Mouse (Mus musculus): ENCODE measurements around the gene Cmklr1. TPM values are rescaled to one million over a fixed set of nuclear protein-coding genes. Genes with fewer than 3 reads are reported as not detected.

Gene Cmklr1
- polyA plus RNA-seq, 1 experiment from 2014 or later: 3.2 TPM

DNA sequence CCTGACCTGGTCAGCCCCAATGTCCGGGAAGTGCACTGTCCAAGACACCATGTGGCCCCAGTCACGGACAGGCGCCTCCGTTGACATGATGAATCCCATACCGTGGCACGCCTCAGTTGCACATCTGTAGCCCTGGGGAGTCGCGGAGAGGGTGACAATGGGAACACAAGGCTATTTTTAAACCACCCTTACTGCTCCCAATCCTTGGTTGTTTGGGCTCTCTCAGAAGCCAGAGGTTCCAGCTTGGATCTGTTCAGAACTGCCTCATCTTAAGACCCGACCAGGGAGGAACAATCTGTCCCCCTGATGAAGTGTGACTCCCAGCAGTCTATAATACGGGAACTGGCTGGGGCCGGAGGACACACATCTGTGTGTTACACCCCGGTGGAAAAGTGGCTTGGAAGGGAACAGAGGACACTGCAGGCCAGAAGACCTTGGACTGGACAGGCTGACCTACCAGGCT lies 38.4 kb downstream of the Cmklr1 start:
- Histone ChIP-seq H3K27ac (replicated peaks) (no peak overlapping the region), H3K4me1 (peaks cover 29% of the 10 kb centered on the region), H3K9ac (replicated peaks) (no peak overlapping the region), H3K9me3 (replicated peaks) (no peaks in the 10 kb centered on the region), H3K27me3 (replicated peaks) (no peaks in the 10 kb centered on the region), H3K4me2 (no peak overlapping the region), H3K4me3 (replicated peaks) (no peak overlapping the region), H3K36me3 (no peaks in the 10 kb centered on the region)
- no peak for ATAC-seq (ENCODE audit: low FRiP score)
- WGBS: 74% methylated on average over 12 of the region's 12 CpGs

DNA sequence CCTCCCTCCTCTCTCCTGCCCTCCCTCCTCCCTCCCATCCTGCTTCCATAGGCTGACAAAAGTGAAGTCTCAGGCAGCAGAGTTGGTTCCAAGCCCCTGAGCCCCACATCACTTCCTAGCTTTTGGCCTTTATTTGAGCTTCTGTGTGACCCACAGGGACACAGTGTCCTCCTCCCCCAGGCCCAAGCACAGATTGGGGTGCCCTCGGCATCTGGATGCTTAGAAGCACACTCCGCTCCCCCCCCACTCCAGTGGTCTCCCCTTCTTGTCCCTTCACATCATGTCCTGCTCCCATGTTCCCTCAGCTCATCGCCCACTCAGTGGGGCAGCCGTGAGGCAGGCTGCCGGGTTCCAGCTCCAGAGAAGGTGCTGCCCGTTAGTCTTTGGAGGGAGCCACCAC lies 39.1 kb downstream of the Cmklr1 start:
- H3K9me3 ChIP-seq (replicated peaks): no peaks in the 10 kb centered on the region
- H3K4me1 ChIP-seq: peaks cover 32% of the 10 kb centered on the region
- H3K36me3 ChIP-seq: no peaks in the 10 kb centered on the region
- WGBS: 78% methylated on average over 6 of the region's 6 CpGs
- ATAC-seq (ENCODE audit: low FRiP score): no peak
- H3K27ac ChIP-seq (replicated peaks): no peak overlapping the region
- no peak overlapping the region for H3K4me3 ChIP-seq (replicated peaks)
- H3K9ac ChIP-seq (replicated peaks): no peak overlapping the region
- H3K27me3 ChIP-seq (replicated peaks): no peaks in the 10 kb centered on the region
- no peak overlapping the region for H3K4me2 ChIP-seq

DNA sequence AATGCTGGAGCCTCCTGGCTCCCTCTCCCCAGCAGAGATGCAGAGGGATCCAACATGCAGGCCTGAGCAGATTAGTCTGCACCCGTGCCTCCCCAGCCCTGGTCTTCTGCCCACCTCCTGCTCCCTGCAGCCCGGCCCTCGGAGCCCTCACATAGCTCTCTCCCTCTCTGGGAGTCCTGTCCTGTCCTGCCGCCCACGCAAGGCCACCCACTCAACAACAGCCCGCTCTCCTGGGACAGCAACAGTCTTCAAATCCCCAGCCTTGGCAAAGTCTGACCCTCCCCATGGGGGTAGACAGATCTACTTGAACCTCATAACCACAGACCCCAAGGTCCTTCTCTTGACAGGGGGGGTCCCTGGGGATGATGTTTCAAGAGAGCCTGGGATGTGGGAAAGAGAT lies 39.7 kb downstream of the Cmklr1 start:
- 58% methylated on average over 6 of the region's 6 CpGs for WGBS
- no peaks in the 10 kb centered on the region for H3K36me3 ChIP-seq
- H3K4me1 ChIP-seq: peaks cover 32% of the 10 kb centered on the region
- ATAC-seq (ENCODE audit: low FRiP score): no peak
- no peak overlapping the region for H3K4me2 ChIP-seq
- no peak overlapping the region for H3K27ac ChIP-seq (replicated peaks)
- H3K4me3 ChIP-seq (replicated peaks): no peak overlapping the region
- no peaks in the 10 kb centered on the region for H3K9me3 ChIP-seq (replicated peaks)
- no peak overlapping the region for H3K9ac ChIP-seq (replicated peaks)
- no peaks in the 10 kb centered on the region for H3K27me3 ChIP-seq (replicated peaks)

DNA sequence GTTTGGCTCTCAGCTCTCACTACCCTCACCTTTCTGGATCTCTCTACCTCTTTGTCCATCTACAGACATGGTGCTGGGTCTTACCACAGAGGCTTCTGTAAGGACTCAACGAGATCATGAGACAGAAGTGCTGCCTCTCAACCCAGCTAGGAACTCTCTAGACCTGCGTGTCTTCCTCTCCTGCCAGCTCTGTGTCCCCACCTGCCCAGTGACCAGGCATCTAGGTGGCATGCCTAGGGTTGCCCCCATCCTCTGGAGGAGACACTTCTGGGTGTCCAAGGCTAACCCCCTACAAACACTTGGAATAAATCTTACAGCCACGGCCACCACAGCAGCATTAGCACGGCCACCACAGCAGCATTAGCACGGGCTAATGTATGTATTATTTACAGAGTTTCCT lies 40.3 kb downstream of the Cmklr1 start:
- Histone ChIP-seq H3K27ac (replicated peaks) (no peak overlapping the region), H3K4me2 (no peak overlapping the region), H3K27me3 (replicated peaks) (no peaks in the 10 kb centered on the region), H3K9me3 (replicated peaks) (no peaks in the 10 kb centered on the region), H3K36me3 (no peaks in the 10 kb centered on the region), H3K4me3 (replicated peaks) (no peak overlapping the region), H3K4me1 (peaks cover 32% of the 10 kb centered on the region), H3K9ac (replicated peaks) (no peak overlapping the region)
- WGBS: 45% methylated on average over 5 of the region's 5 CpGs
- ATAC-seq (ENCODE audit: low FRiP score): no peak

DNA sequence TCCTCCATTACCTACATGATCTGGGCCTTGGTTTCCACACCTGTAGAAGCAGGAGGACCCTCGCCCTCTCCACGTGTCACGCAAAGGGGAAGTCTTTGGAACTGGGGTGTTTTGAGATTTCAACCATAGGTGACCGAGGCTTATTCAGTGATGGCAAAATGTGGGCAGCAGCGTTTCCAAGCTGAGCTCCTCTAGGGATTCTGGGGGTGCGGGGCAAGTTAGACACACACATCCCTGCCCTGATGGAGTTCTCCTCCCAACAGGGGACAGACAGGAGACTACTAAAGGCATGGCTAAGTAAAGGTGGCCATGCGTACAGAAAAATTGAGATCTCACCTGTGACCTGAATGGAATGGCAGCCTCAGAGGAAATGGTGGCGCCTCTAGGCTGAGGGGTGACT lies 41.7 kb downstream of the Cmklr1 start:
- Histone ChIP-seq H3K4me2 (no peak overlapping the region), H3K27me3 (replicated peaks) (no peaks in the 10 kb centered on the region), H3K9me3 (replicated peaks) (no peaks in the 10 kb centered on the region), H3K4me3 (replicated peaks) (no peak overlapping the region), H3K27ac (replicated peaks) (peak overlapping the region; percentile 59; the same call in 1 of the 2 replicates), H3K9ac (replicated peaks) (no peak overlapping the region), H3K36me3 (no peaks in the 10 kb centered on the region), H3K4me1 (peaks cover 34% of the 10 kb centered on the region)
- WGBS: 72% methylated on average over 8 of the region's 8 CpGs
- no peak; the same call in 1 of the 2 replicates for ATAC-seq (ENCODE audit: low FRiP score)

DNA sequence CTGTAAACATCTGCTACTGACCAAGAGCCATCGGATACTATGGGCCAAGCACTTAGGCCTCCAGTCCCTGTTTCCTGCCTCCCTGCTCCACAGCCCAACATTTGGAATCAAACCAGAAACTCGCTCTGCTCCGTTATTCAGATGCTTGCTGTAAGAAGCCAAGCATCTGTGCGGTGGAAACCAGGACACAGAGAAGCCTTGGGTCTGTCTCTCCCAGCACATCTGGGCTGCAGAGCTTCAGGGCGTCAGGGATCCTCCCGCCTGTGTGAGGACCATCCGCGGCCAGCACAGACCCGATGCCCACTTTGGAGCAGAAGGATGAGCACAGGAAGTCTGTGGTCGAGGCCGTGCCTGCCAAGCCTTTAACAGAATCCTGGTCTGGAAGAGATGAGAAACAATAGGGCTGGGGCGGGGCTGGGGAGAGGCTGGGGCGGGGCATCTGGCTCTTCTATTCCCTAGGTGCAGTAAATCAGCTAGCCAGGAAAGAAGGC lies 42.2 kb downstream of the Cmklr1 start:
- peak overlapping the region; percentile 59 for H3K27ac ChIP-seq (replicated peaks)
- 12% methylated on average over 13 of the region's 13 CpGs for WGBS
- no peaks in the 10 kb centered on the region for H3K36me3 ChIP-seq
- peaks cover 34% of the 10 kb centered on the region for H3K4me1 ChIP-seq
- ATAC-seq (ENCODE audit: low FRiP score): no peak; the same call in 1 of the 2 replicates
- H3K9me3 ChIP-seq (replicated peaks): no peaks in the 10 kb centered on the region
- H3K9ac ChIP-seq (replicated peaks): 0 out of 2 replicates have a peak overlapping the region, but pooled peaks have one; percentile 17
- H3K27me3 ChIP-seq (replicated peaks): no peaks in the 10 kb centered on the region
- H3K4me2 ChIP-seq: no peak overlapping the region
- no peak overlapping the region for H3K4me3 ChIP-seq (replicated peaks)

DNA sequence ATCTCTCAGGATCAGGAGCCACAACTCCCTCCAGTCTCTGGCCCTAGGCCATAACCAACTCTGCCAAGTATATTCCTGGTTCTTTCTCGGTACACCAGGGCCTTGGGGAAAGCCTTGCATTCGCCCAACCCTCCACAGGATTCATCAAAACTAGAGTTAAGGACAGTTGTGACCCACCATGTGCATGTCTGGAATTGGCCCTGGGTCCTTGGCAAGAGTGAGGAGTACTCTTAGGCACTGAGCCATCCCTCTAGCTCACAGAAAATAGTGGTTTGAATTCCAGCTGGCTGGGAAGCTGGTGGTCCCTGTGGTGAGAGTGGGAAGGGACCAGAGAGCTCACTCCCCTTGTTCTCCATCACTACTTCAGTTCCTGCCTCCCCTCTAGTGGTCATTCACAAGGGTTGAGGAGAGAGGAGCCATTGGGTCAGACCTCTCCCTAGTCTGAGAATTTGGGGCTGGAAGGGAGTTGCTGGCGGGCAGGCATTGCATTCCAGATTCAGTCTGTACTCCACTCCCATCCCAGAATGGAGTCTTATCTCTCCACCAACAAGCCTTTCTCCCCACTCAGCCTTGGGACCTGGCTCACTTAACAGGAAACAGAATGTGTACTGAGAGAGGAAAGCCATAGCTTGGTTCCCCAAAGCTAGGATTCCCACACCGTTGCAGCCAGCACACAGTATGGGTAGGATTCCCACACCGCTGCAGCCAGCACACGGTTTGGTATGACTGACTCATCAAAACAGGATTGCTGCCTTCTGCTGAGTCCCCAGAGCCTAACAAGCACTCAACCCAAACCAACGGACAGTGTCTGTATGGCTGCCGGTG lies 43.1 kb downstream of the Cmklr1 start:
- H3K27ac ChIP-seq (replicated peaks): peak overlapping the region; percentile 59; the same call in 1 of the 2 replicates

DNA sequence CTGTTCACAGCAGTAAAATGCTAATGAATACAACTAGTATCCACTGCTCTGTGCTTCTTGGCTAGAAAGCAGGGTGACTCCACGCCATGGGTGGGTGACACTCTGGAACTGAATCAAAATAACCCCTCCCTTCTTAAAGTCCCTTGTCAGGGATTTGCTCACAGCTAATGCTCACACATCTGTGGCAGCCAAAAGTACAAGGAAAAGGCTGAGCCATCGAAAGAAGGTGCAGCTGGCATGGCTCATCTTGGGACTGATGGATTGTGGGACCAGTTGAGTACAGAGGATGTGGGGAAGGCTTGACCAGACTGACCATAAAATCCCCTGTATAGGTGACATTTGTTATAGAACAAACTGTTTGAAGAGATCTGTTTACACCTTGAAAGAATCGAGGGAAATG lies 44.1 kb downstream of the Cmklr1 start:
- no peaks in the 10 kb centered on the region for H3K27me3 ChIP-seq (replicated peaks)
- no peaks in the 10 kb centered on the region for H3K9me3 ChIP-seq (replicated peaks)
- WGBS: 65% methylated on average over 3 of the region's 3 CpGs
- H3K36me3 ChIP-seq: no peaks in the 10 kb centered on the region
- no peak overlapping the region for H3K4me3 ChIP-seq (replicated peaks)
- no peak overlapping the region for H3K9ac ChIP-seq (replicated peaks)
- ATAC-seq (ENCODE audit: low FRiP score): no peak
- no peak overlapping the region for H3K4me2 ChIP-seq
- H3K4me1 ChIP-seq: peaks cover 43% of the 10 kb centered on the region
- no peak overlapping the region for H3K27ac ChIP-seq (replicated peaks)

More for the DNA sequence above, 43.1 kb downstream of the Cmklr1 start:
- H3K4me3 ChIP-seq (replicated peaks): no peak overlapping the region
- H3K4me2 ChIP-seq: no peak overlapping the region
- no peaks in the 10 kb centered on the region for H3K9me3 ChIP-seq (replicated peaks)
- H3K27me3 ChIP-seq (replicated peaks): no peaks in the 10 kb centered on the region
- peak; percentile 26; the same call in 1 of the 2 replicates for ATAC-seq (ENCODE audit: low FRiP score)
- WGBS: 62% methylated on average over 8 of the region's 8 CpGs
- 0 out of 2 replicates have a peak overlapping the region, but pooled peaks have one; percentile 17 for H3K9ac ChIP-seq (replicated peaks)
- H3K4me1 ChIP-seq: peaks cover 36% of the 10 kb centered on the region
- no peaks in the 10 kb centered on the region for H3K36me3 ChIP-seq

DNA sequence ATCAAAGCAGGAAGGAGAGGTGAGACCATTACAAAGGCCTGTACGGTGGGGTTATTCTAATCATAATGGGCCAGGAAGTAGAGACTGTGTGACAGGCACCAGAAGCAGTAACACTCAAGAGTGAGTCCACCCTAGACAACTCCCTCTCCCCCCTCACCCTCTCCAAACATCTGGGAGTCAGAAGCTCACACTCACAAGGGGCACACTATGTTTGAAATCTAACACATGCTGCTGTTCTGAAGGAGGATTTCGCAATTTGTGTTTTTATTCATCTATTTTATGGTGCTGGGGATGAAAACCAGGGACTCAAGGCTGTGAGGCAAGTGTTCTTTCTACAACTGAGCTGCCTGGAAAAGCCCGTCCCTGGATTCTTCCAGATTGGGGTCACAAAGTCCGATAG lies 45.5 kb downstream of the Cmklr1 start:
- Histone ChIP-seq H3K4me1 (peaks cover 40% of the 10 kb centered on the region), H3K9ac (replicated peaks) (no peak overlapping the region), H3K4me2 (no peak overlapping the region), H3K27me3 (replicated peaks) (no peaks in the 10 kb centered on the region), H3K4me3 (replicated peaks) (no peak overlapping the region), H3K9me3 (replicated peaks) (no peaks in the 10 kb centered on the region), H3K36me3 (no peaks in the 10 kb centered on the region), H3K27ac (replicated peaks) (no peak overlapping the region)
- no peak for ATAC-seq (ENCODE audit: low FRiP score)
- 81% methylated on average over 4 of the region's 4 CpGs for WGBS

DNA sequence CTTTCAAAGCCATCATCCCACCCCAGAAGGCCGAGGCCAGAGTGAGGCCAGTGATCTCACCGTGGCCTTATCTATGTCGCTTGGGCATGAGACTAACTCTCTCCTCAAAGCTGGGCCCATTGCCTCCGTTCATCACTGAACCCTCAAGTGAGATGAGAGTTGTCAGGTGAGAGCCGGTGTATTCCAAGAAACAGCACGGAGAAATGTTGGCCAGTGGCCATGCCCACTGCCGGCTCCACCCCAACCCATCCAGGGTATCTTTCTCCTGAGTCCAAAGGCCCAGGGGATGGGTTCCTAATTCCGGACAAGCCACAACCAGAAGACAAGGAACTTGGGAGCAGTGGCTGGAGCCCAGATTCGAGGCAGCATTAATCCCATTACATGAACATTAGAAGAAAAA lies 46.8 kb downstream of the Cmklr1 start:
- H3K9ac ChIP-seq (replicated peaks): no peak overlapping the region
- H3K36me3 ChIP-seq: no peaks in the 10 kb centered on the region
- H3K27me3 ChIP-seq (replicated peaks): no peaks in the 10 kb centered on the region
- 86% methylated on average over 9 of the region's 9 CpGs for WGBS
- H3K4me2 ChIP-seq: no peak overlapping the region
- H3K4me3 ChIP-seq (replicated peaks): no peak overlapping the region
- peaks cover 35% of the 10 kb centered on the region for H3K4me1 ChIP-seq
- no peaks in the 10 kb centered on the region for H3K9me3 ChIP-seq (replicated peaks)
- no peak for ATAC-seq (ENCODE audit: low FRiP score)
- H3K27ac ChIP-seq (replicated peaks): no peak overlapping the region

DNA sequence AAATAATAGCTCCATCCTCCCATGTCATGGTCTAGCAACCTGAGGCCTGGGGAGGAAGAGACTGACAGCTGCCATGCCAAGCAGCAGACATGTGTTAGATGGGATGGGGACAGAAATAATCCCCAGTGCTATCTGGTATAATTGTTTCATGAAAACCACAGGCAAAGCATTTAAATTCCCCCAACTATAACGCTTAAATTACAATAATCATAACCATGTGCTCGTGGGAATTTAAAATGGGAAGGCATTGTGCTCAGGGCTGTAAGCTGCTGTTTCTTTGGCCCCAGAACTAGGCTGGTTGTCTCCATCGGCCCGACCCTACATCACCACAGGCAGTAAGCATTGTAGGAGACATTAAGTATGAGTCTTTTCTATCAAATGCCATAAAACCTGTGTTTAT lies 49.4 kb downstream of the Cmklr1 start:
- ATAC-seq (ENCODE audit: low FRiP score): peak; percentile 29; the same call in 1 of the 2 replicates
- WGBS: 44% methylated on average over 4 of the region's 4 CpGs
- Histone ChIP-seq H3K4me1 (peaks cover 23% of the 10 kb centered on the region), H3K4me2 (no peak overlapping the region), H3K27me3 (replicated peaks) (no peaks in the 10 kb centered on the region), H3K9ac (replicated peaks) (no peak overlapping the region), H3K4me3 (replicated peaks) (no peak overlapping the region), H3K36me3 (no peaks in the 10 kb centered on the region), H3K9me3 (replicated peaks) (no peaks in the 10 kb centered on the region), H3K27ac (replicated peaks) (peak overlapping the region; percentile 69)

DNA sequence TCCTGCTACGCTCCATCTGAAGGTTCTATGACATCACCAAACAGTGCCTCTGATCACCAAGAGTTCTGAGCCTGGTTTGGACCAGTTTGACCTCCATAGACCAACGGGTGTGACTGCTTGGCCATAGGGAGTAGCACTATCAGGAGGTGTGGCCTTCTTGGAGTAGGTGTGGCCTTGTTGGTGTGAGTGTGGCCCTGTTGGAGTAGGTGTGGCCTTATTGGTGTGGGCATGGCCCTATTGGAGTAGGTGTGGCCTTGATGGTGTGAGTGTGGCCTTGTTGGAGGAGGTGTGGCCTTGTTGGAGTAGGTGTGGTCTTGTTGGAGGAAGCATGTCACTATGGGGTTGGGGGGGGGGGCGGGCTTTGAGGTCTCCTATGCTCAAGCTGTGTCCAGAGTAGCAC lies 50.0 kb downstream of the Cmklr1 start:
- peak overlapping the region; percentile 69 for H3K27ac ChIP-seq (replicated peaks)
- WGBS: 77% methylated on average over 3 of the region's 3 CpGs
- ATAC-seq (ENCODE audit: low FRiP score): 0 out of 2 replicates have a peak, but pooled peaks have one; percentile 15

More for the DNA sequence above, 50.0 kb downstream of the Cmklr1 start:
- Histone ChIP-seq H3K4me3 (replicated peaks) (no peak overlapping the region), H3K4me2 (no peak overlapping the region), H3K36me3 (no peaks in the 10 kb centered on the region), H3K9ac (replicated peaks) (no peak overlapping the region), H3K27me3 (replicated peaks) (no peaks in the 10 kb centered on the region), H3K4me1 (peaks cover 23% of the 10 kb centered on the region), H3K9me3 (replicated peaks) (no peaks in the 10 kb centered on the region)

All from neural tube, embryonic 15.5 days (tissue).